Mouse (Mus musculus) hindbrain, embryonic 16.5 days (tissue): ENCODE measurements around the gene Mapk12. TPM values are rescaled to one million over a fixed set of nuclear protein-coding genes. Genes with fewer than 3 reads are reported as not detected.

Source experiments
- ATAC-seq: fragments of 200-750 bp; cut with Nextera tagmentation; 2 replicates; pipeline ENCODE4 v1.8.0; 2017; ENCODE audit warnings: moderate TSS enrichment, moderate library complexity
- H3K27ac ChIP-seq: fragments of 300-500 bp; sonication (generic); 2 replicates; pipeline ENCODE4 v1.5.1; 2014; ENCODE audit warnings: low read depth, mild to moderate bottlenecking, control low read depth, low read length, moderate library complexity
- H3K27me3 ChIP-seq: fragments of 300-500 bp; sonication (generic); replicated peaks from 2 replicates; pipeline ENCODE4 v1.6.1; 2014; ENCODE audit warnings: low read length; ENCODE audit not compliant: control insufficient read depth, insufficient read depth
- H3K36me3 ChIP-seq: fragments of 300-500 bp; sonication (generic); 2 replicates; pipeline ENCODE4 v1.6.1; 2014; ENCODE audit warnings: mild to moderate bottlenecking, low read length, moderate library complexity, mixed read lengths; ENCODE audit not compliant: control insufficient read depth, insufficient read depth
- H3K4me1 ChIP-seq: fragments of 300-500 bp; sonication (generic); 2 replicates; pipeline ENCODE4 v1.6.1; 2014; ENCODE audit warnings: low read depth, low read length; ENCODE audit not compliant: control insufficient read depth, insufficient read depth
- H3K4me2 ChIP-seq: fragments of 300-500 bp; sonication (generic); 2 replicates; pipeline ENCODE4 v1.6.1; 2014; ENCODE audit warnings: mild to moderate bottlenecking, low read length, control low read depth, moderate library complexity
- H3K4me3 ChIP-seq: fragments of 300-500 bp; sonication (generic); 2 replicates; pipeline ENCODE4 v1.5.1; 2014; ENCODE audit warnings: mild to moderate bottlenecking, low read length, control low read depth, moderate library complexity
- H3K9ac ChIP-seq: fragments of 300-500 bp; sonication (generic); 2 replicates; pipeline ENCODE4 v1.6.1; 2014; ENCODE audit warnings: low read depth, mild to moderate bottlenecking, control low read depth, low read length, moderate library complexity
- H3K9me3 ChIP-seq: fragments of 300-500 bp; sonication (generic); 2 replicates; pipeline ENCODE4 v1.6.1; 2014; ENCODE audit warnings: mild to moderate bottlenecking, low read length, moderate library complexity; ENCODE audit not compliant: control insufficient read depth
- WGBS: fragments of 180-500 bp; shearing (Covaris S2); extraction: QIAGEN DNeasy Blood & Tissue Kit; methylation state at CpG from one replicate; pipeline ENCODE4 v1.1.7; 2014; 5-methylcytosine and 5-hydroxymethylcytosine counted together
- polyA plus RNA-seq: library from polyadenylated mRNA; unstranded; fragments of >200 nt; fragmentation: Nextera tagmentation; extraction: Ambion mirVana; gene quantifications from 2 replicates; pipeline ENCODE4 v1.2.1, GENCODE M21; 2015

Mapk12 gene
- polyA plus RNA-seq, 1 experiment from 2014 or later, result 4.1 TPM

GRCm38 (mm10) chr15:89145813-89146350 lies 5.4 kb upstream of the Mapk12 start:
- H3K4me1 ChIP-seq, result peaks cover 33% of the 10 kb centered on the region
- 78% methylated on average over 24 of the region's 24 CpGs for WGBS
- H3K4me2 ChIP-seq, result peak overlapping the region; percentile 90
- H3K36me3 ChIP-seq, result peaks cover 3% of the 10 kb centered on the region
- no peaks in the 10 kb centered on the region for H3K27me3 ChIP-seq
- ATAC-seq, result no peak; the same call in 1 of the 2 replicates
- H3K4me3 ChIP-seq, result peak overlapping the region; percentile 83
- H3K9ac ChIP-seq, result peak overlapping the region; percentile 64
- no peaks in the 10 kb centered on the region for H3K9me3 ChIP-seq
- no peak overlapping the region for H3K27ac ChIP-seq

DNA sequence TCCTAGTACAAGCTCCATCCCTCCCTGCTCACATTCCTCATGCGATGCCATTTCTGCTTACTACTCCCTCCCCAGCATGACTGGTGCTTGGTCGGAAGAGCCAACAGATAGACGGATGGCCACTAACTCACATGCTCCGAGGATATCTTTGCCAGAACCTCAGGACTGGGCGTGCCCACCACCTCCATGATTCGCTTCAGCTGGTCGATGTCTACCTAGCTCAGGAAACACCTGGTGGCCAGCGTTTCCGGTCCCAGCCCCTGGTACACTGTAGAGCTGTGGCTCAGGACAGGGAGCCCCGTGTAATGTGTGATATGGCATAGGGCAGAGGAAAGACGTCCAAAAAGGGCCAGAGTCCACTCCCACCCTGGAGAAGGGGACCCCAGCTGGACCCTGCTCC lies 4.5 kb upstream of the Mapk12 start:
- Histone ChIP-seq H3K4me2 (no peak overlapping the region), H3K9ac (no peak overlapping the region), H3K36me3 (peaks cover 3% of the 10 kb centered on the region), H3K4me3 (no peak overlapping the region), H3K9me3 (no peaks in the 10 kb centered on the region), H3K27ac (no peak overlapping the region), H3K4me1 (peaks cover 38% of the 10 kb centered on the region), H3K27me3 (no peaks in the 10 kb centered on the region; the same call in 1 of the 2 replicates)
- no peak for ATAC-seq
- WGBS, result 96% methylated on average over 11 of the region's 11 CpGs

GRCm38 (mm10) chr15:89143134-89143533 lies 2.6 kb upstream of the Mapk12 start:
- WGBS, result 89% methylated on average over 2 of the region's 2 CpGs
- Histone ChIP-seq H3K4me2 (no peak overlapping the region), H3K36me3 (peaks cover 3% of the 10 kb centered on the region), H3K9ac (no peak overlapping the region), H3K4me1 (peaks cover 32% of the 10 kb centered on the region), H3K9me3 (no peaks in the 10 kb centered on the region), H3K27ac (no peak overlapping the region), H3K4me3 (no peak overlapping the region), H3K27me3 (peaks cover 5% of the 10 kb centered on the region; the same call in 1 of the 2 replicates)
- no peak for ATAC-seq

DNA sequence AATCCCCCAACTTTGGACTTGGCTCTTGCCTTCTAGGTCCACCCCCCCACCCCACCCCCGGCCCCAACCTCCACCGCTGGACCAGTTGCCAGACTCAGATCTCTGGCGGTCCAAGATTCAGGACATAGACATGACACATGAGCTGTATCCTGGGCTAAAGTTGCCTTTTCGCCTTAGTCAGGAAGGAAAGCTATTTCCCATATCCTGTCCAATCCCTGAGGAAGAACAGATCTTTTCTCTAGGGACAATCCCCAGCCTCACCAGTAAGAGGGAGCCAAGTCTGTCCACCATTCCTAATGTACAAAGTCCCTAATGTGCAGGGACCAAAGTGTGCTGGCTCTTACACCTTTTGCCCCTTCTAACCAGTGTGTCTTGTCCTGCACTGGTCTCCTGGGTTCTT lies 1.4 kb upstream of the Mapk12 start:
- no peak for ATAC-seq

DNA sequence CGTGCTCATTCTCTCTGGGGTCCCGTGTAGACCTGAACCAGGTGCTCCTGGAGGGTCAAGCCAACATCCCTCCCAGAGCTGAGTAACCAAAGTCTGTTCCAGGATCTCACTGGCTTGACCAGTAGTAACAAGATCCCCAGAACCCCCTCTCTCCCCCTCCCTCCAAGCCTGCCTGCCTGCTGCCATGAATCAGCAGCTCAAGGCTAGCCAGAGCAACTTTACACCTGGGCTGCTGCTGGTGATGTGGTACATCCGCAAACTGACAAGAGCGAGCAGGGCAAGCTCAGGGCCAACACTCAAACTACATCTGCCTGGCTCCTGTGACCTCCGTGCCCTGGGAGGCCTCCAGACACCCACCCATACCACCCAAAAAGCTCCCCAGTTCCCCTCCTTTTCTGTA lies 940 bp upstream of the Mapk12 start:
- Histone ChIP-seq H3K4me2 (no peak overlapping the region), H3K27me3 (peaks cover 5% of the 10 kb centered on the region; the same call in 1 of the 2 replicates), H3K9me3 (no peaks in the 10 kb centered on the region), H3K36me3 (peaks cover 3% of the 10 kb centered on the region), H3K4me3 (no peak overlapping the region), H3K27ac (no peak overlapping the region), H3K4me1 (peaks cover 19% of the 10 kb centered on the region), H3K9ac (no peak overlapping the region)
- no peak for ATAC-seq
- WGBS, result 27% methylated on average over 5 of the region's 5 CpGs

More for the DNA sequence above, 1.4 kb upstream of the Mapk12 start:
- no peak overlapping the region for H3K9ac ChIP-seq
- 68% methylated on average over 4 of the region's 4 CpGs for WGBS
- peaks cover 21% of the 10 kb centered on the region for H3K4me1 ChIP-seq
- peaks cover 5% of the 10 kb centered on the region; the same call in 1 of the 2 replicates for H3K27me3 ChIP-seq
- no peaks in the 10 kb centered on the region for H3K9me3 ChIP-seq
- peaks cover 3% of the 10 kb centered on the region for H3K36me3 ChIP-seq
- H3K27ac ChIP-seq, result no peak overlapping the region
- H3K4me2 ChIP-seq, result no peak overlapping the region
- no peak overlapping the region for H3K4me3 ChIP-seq

DNA sequence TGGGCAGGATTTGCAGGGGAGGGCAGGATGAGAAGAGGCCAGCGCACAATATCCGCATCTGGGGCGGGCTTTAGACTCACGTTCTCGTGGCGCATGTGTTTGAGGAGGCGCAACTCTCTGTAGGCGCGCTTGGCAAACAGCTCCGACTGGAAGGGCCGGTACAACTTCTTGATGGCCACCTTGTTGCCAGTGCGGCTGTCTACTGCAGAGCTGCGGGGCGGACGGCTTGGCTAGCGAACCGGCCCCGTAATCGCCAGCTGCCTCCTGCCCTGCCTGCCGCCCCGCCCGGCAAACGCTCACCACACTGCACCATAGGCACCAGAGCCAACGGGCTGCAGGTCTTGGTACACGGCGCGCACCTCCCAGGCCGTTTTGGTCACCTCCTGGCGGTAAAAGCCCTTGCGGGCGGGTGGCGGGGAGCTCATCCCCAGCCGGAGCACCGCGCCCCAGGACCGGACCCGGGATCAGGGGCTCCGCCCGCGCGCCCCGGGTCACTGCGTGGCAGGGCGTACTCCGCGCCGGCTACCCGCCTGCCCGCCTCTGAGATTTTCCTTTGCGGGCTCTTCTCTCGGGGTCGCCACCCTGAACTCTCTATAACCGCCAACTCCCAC lies 350 bp downstream of the Mapk12 start:
- no peaks in the 10 kb centered on the region for H3K9me3 ChIP-seq
- peak overlapping the region; percentile 48 for H3K4me3 ChIP-seq
- under 1% methylated on average over 53 of the region's 53 CpGs for WGBS
- H3K36me3 ChIP-seq, result peaks cover 3% of the 10 kb centered on the region
- no peak overlapping the region for H3K27ac ChIP-seq
- peak overlapping the region; percentile 61 for H3K9ac ChIP-seq
- H3K4me1 ChIP-seq, result peaks cover 13% of the 10 kb centered on the region
- peak; percentile 38 for ATAC-seq
- peaks cover 5% of the 10 kb centered on the region; the same call in 1 of the 2 replicates for H3K27me3 ChIP-seq
- H3K4me2 ChIP-seq, result peak overlapping the region; percentile 85

GRCm38 (mm10) chr15:89138531-89138930 lies 2.0 kb downstream of the Mapk12 start:
- WGBS, result 96% methylated on average over 6 of the region's 6 CpGs
- Histone ChIP-seq H3K4me3 (no peak overlapping the region), H3K27me3 (peaks cover 5% of the 10 kb centered on the region; the same call in 1 of the 2 replicates), H3K27ac (no peak overlapping the region), H3K4me1 (peaks cover 13% of the 10 kb centered on the region), H3K4me2 (no peak overlapping the region), H3K9me3 (no peaks in the 10 kb centered on the region), H3K36me3 (no peaks in the 10 kb centered on the region; the same call in 1 of the 2 replicates), H3K9ac (no peak overlapping the region)
- ATAC-seq, result no peak

DNA sequence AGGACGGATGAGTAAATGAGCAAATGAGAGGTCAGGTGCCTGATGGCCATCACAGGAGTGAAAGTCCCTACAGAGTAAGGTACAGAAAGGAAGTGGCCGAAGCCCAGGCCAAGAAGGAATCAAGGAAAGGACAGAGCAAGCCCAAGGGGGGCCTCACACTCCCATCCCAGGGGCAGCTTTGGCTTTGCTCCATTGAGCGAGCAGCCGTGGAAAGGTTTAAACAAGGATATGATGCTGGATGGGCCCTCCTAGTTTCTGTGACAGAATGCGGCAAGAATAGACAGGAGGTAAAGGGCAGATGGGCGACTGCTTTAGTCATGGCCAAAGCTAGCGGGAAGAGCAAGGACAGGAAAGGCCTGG lies 2.5 kb downstream of the Mapk12 start:
- no peak overlapping the region for H3K27ac ChIP-seq
- WGBS, result 86% methylated on average over 7 of the region's 7 CpGs
- no peak overlapping the region for H3K4me3 ChIP-seq
- H3K27me3 ChIP-seq, result peaks cover 5% of the 10 kb centered on the region; the same call in 1 of the 2 replicates
- H3K36me3 ChIP-seq, result no peaks in the 10 kb centered on the region; the same call in 1 of the 2 replicates
- no peak overlapping the region for H3K4me2 ChIP-seq
- H3K9me3 ChIP-seq, result no peaks in the 10 kb centered on the region
- peaks cover 13% of the 10 kb centered on the region for H3K4me1 ChIP-seq
- no peak for ATAC-seq
- no peak overlapping the region for H3K9ac ChIP-seq

- Histone ChIP-seq H3K27me3 (peaks cover 5% of the 10 kb centered on the region; the same call in 1 of the 2 replicates), H3K27ac (no peak overlapping the region), H3K9me3 (no peaks in the 10 kb centered on the region), H3K4me1 (peaks cover 13% of the 10 kb centered on the region), H3K4me3 (no peak overlapping the region), H3K4me2 (no peak overlapping the region), H3K9ac (no peak overlapping the region), H3K36me3 (no peaks in the 10 kb centered on the region)
- no peak for ATAC-seq
- WGBS, result 70% methylated on average over 11 of the region's 11 CpGs
Measured at GRCm38 (mm10) chr15:89137378-89138045, 3.0 kb downstream of the Mapk12 start.
